8 mouse cellular contexts compared by ENCODE assay signal in genomic region chr8:105347428-105348221, GRCm38 (mm10). TPM values are rescaled to one million over a fixed set of nuclear protein-coding genes. Genes with fewer than 3 reads are reported as not detected.
A peak's percentile ranks its signal among the peaks of the same experiment; 100 is the strongest.
DNase-seq lines count a peak whose midpoint lies in the region; ATAC-seq lines count a peak whose summit lies in the region.

TSS of gene Fhod1 (minus strand) at chr8:105347953.

- peaks cover 68% of the 10 kb centered on the region for H3K4me1 ChIP-seq in hindbrain, embryonic 10.5 days (replicated peaks)

- no peaks in the 10 kb centered on the region for H3K9me3 ChIP-seq in hindbrain, embryonic 10.5 days

- H3K36me3 ChIP-seq in hindbrain, embryonic 10.5 days: no peaks in the 10 kb centered on the region

- H3K27me3 ChIP-seq in hindbrain, embryonic 10.5 days (ENCODE audit: insufficient read depth, poor library complexity, severe bottlenecking): peaks cover 31% of the 10 kb centered on the region

- under 1% methylated on average over 53 of the region's 53 CpGs for WGBS in hindbrain, embryonic 10.5 days

- ATAC-seq in frontal cortex, adult (ENCODE audit: low TSS enrichment): peak; percentile 85

- peak within 1 kb of the TSS; percentile 90 for H3K27ac ChIP-seq in hindbrain, embryonic 10.5 days

- DNase-seq in Muller cell, postnatal 12 days (ENCODE audit: inconsistent ontology term): peak; percentile 98
- DNase-seq in cerebellum, adult 9-10 months: peak; percentile 94
- DNase-seq in hindbrain, embryonic 10.5 days (ENCODE audit: low spot score): peak; percentile 96
- DNase-seq in layer of hippocampus, postnatal 14 days (ENCODE audit: low spot score in 2 of 2): peak; percentile 67 to 86
- peak; percentile 97 for DNase-seq in lung, postnatal 14 days
- DNase-seq in retina, adult 2 months (ENCODE audit: low read depth, low spot score): peak; percentile 89
- DNase-seq in thymus, postnatal 36 days: peak; percentile 89

- H3K4me3 ChIP-seq in hindbrain, embryonic 10.5 days: peak within 1 kb of the TSS; percentile 72

RNA-seq across cellular contexts. Expression of gene Fhod1, which starts in this region (rescaled TPM):
- 2.4 and 2.8 TPM in 2 replicates for polyA plus RNA-seq in hindbrain, embryonic 10.5 days (2016; fragmentation: Nextera tagmentation; extraction: Ambion mirVana)
- 1 to 10 TPM; 2.6 to 3.4 TPM for total RNA-seq in layer of hippocampus, postnatal 14 days (2021)

Comparison
In these comparisons a context has a peak if more than half of its experiments do, and no peak if none do; other contexts are left out.
1. Peak in every context shown above with its lines: DNase-seq, ATAC-seq, H3K4me3 ChIP-seq and H3K27ac ChIP-seq.